Mouse (Mus musculus): ENCODE results near the gene Phkg1.
"Not testable (repeated sequence)": the region's sequence is repeated elsewhere in the genome, so short reads cannot be mapped to it uniquely, and the experiment has no call there.

The Phkg1 gene

DNA sequence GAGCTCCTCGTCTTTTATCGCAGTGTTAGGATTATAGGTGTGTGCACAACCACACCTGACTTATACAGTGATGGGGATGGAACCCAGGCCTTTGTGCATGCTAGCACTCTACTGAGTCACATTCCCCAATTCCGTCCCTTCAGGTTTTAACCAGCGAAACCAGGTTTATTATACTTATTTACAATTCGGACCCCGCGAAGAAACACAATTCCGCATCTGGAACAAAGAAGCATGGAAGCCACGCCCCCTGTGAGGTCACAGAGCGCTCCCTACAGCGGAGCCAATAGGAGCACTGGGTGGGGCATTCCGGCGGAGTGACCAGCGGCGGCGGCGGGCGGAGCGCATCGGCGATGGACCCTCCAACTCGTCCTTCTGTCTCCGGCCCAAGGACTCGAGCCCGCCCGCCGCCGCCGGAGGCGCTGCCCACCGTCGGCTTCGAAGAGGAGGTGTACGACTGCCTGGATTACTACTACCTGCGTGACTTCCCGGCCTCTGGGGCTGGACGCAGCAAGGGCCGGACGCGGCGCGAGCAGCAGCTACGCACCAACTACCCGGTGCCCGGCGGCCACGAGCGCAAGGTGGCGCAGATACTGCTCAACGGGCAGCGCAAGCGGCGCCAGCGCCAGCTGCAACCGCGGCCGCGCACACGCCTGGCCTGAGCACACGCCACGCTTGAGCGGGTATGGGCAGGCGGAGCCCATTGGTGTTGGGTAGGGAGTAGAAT lies 10.1 kb upstream of the Phkg1 start, which contains the start of gene Nupr1l:
Nupr1l (plus strand) TSS at position 299 of the 724 bp plus-strand sequence.
- DNase-seq (ENCODE audit: low spot score in 2 of 2): peak; percentile 75 to 88

DNA sequence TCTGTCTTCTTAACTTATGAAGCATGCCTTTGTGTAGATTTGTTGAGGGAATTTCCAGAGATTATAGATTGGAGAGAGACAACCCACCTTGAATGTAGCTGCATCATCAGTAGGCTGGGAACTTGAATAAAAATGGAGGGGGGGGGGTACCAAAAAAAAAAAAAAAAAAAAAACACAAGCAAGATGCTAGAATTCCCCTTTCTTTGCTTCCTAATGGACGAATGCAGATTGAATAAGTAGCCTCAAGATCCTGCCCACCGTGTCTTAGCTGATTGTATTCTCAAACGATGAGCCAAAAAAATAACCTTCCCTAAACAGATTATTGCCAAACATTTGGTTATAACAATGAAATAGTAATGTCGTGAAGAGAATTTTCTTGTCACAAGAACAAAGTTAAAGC lies 9.4 kb upstream of the Phkg1 start:
- no peak for DNase-seq (ENCODE audit: low spot score in 2 of 2)

DNA sequence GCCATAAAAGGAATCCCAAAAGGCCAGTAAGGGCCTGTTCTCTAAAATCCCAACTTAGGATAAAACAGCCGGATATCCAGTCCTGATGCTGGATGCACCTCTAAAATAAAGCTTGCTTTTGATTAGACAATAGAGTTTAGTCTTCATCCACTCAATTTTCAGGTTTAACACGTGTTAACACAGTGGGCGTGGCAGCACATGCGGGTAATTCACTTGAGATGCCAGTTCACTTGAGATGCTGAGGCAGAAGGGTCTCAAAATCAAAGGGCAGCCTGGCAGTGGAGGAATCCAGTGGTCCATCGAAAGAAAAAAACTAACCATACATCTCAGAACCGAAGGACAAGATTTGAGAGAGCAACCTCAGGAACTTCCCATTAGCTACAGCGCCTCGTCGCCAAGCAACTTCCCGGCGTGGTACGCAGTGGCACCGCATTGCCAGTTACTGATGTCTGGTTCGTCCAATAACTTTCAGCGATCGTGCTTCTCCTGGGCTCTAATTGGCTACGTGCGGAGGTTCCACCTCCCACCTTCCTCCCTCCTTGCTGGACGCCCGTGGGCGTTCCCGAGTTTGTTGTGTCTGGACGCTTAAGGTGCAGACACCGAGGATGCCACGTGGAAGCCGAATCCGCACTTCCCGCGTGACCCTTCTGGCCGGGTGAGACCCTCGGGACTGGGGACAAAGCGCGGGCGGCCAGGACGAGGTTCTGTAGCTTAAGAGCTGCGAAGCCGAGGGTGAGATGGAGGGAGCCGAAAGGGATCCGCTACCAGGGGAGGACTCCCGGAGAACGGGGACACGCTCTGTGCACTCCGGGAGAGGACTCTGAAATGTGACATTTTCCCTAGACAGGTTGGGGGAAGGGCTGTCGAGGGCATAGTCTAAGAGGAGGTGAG lies 2.9 kb downstream of the Phkg1 start, which contains the start of gene Zbed5:
Zbed5 (plus strand) TSS at position 526 of the 891 bp plus-strand sequence.
- DNase-seq (ENCODE audit: low spot score in 2 of 2): peak; percentile 56 to 83

DNA sequence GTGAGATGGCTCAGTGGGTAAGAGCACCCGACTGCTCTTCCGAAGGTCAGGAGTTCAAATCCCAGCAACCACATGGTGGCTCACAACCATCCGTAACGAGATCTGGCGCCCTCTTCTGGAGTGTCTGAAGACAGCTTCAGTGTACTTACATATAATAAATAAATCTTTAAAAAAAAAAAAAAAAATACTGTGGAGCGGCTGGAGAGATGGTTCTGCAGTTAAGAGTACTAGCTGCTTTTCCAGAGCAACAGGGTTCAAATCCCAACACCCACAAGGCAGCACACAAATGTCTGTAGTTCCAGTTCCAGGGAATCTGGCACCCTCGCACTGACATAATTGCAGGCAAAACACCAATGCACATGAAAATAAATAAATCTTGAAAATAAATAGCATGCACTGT lies 8.0 kb downstream of the Phkg1 start:
- not testable (repeated sequence) for DNase-seq (ENCODE audit: low spot score in 2 of 2)

DNA sequence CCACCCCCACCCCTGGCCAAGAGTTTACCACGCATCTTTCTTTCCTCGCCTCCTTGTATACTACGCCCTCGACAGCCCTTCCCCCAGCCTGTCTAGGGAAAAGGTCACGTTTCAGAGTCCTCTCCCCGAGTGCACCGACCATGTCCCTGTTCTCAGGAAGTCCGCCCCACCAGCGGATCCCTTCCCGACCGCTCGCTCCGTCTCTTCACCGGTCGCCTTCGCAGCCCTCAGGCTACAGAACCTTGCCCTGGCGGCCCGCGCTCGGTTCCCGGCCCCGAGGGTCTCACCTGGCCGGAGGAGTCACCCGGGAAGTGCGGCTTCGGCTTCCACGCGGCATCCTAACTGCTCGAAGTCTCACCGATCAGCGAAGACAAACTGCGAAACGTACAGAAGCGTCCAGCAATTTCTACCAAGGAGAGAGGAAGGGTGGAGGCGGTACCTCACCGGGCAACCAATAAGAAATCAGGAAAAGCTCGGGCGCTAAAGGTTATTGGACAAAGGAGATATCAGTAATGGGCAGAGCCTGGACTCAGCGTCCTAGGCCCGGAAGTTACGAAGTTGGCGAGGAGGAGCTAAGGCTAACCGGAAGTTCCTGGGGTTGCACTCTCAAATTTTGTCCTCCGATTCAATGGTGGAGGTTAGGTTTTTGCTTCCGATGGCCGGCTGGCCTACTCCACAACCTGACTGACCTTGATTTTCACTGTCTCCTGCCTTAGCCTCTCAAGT lies 11.3 kb downstream of the Phkg1 start, which contains the start of gene Chchd2:
Chchd2 (minus strand) TSS at position 560 of the 726 bp plus-strand sequence.
- peak; percentile 85 to 90 for DNase-seq (ENCODE audit: low spot score in 2 of 2)

DNA sequence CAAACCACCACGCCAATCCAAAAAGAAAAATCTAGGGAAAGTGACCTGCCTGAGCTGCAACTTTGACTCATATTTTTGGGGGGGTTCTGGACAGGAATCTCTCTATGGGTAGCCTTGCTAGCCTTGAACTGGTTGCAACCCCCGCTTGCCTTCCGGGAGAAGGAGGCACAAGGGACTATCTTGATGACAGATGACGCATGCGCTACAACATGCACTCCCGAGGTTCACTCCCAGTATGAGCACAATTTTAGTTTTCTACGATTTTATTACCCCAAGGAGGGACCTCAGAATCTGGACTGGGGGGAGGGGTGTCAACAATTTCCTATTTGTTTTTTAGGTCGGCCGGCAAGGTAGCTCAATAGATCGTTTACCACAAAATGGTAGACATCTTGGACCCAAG lies 12.1 kb downstream of the Phkg1 start:
- DNase-seq (ENCODE audit: low spot score in 2 of 2): no peak

DNA sequence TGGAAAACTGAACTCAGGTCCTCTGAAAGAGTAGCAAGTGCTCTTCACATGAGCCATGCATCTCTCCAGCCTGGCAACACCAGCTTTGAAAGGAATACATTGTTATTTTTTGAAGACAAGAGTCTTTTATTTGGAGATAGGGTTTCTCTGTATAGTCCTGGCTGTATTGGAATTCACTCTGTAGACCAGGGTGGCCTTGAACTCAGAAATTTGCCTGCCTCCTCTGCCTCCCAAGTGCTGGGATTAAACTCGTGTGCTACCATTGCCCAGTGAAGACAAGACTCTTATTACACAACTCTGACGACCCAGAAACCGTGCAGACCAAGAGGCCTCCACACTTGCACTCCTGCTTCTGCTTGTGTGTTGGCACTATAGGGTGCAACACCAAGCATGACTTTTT lies 18.5 kb downstream of the Phkg1 start:
- no peak for DNase-seq (ENCODE audit: low spot score in 2 of 2)

DNA sequence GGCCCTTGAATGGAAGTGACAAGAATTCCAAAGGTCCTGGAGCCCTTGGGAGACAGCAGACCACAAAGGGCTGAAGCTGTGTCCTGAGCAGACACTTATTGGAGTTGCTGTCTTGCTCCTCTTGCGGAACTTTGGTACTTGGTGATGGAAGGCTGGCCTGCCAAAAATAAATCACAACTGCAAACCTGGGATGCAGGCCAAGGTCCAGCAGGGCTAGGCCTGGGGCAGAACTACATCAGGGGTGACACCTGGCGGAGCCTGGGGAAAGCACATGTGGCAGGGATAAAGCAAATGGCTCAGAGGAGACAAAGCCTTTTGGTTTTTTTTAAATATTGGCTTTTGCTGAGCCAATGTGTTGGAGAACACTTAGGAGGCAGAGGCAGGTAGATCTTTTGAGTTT lies 19.4 kb downstream of the Phkg1 start:
- DNase-seq (ENCODE audit: low spot score in 2 of 2): peak in 1 of 2 experiments; percentile 45

DNA sequence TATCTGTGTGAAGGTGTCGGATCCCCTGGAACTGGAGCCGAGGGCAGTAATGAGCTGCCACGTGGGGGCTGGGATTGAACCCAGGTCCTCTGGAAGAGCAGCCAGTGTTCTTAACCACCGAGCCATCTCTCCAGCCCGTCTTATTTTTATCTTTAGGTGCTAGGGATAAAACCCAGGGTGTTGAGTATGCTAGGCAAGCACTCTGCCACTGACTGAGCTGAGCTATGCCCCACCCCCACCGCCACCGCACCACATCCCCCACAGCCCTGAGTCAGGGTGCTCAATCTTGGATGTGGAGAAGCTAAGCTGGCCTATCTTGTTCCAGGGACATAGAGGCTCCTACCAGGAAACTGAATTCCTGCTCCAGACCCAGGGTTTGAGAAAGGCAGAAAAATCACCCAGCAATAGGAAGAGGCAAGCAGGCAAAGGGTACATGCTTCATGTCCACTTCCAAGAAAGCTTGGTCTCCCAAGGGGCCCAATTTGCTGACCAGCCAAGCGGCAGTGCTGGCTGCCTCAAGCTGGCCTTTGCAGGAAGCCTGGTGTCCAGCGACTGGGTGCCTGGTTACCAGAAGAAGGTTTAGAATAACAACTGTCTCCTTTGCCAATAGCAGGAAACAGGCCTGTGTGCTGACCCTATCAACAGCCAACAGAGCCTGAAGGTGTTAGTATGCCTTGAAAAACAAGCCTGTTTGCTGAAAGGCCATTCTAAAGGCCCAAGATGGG lies 20.5 kb downstream of the Phkg1 start:
- DNase-seq (ENCODE audit: low spot score in 2 of 2): no peak

DNA sequence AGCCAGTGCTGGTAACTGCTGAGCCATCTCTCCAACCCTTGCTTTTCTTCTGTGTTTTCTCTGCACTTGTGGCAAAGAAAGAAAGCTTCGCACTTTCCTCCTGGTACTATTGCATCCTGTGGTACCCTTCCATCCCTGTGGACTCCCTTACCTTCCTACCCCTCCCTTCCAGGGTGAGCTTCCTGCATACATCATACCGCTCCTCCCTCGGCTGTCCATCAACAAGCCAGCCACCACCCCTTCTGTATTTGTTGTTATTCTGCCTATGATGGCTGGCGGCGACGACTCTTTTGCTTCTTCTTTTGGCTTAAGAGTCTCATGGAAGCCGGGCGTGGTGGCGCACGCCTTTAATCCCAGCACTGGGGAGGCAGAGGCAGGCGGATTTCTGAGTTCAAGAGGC lies 23.3 kb downstream of the Phkg1 start:
- DNase-seq (ENCODE audit: low spot score in 2 of 2): no peak

DNA sequence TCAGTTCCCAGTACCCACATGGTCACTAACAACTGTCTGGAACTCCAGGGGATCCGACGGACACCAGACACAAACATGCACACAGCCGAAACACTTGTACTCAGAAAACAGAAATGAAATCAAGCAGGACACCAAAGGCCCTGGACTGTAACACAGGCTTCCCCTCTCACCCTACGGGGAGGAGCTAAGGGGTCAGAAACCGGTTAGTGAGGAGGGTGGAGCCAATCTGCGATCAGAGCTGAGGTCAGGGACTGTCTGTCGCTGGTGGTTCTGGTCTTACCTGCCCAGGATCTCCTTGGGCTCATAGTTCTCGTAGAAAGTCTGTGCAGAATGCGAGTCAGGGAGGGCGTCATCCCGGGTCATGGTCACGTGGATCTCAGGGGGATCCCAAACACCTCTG lies 24.4 kb downstream of the Phkg1 start:
- no peak for DNase-seq (ENCODE audit: low spot score in 2 of 2)

DNA sequence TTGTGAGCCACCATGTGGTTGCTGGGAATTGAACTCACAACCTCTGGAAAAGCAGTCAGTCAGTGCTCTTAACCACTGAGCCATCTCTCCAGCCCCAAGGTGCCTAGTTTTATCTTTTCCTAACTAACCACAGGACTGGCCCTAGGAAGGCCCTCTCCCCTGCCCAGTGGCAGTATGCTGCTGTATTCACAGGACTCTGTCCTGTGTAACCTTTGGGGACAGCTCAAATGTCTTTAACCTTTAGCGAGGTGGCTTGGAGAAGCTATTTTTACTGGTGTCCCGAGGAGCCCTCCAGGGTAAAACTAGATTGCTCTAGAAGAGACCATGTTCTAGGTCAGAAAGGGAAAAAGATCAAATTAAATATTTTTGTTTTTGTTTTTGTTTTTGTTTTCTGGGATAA lies 27.1 kb downstream of the Phkg1 start:
- no peak for DNase-seq (ENCODE audit: low spot score in 2 of 2)

DNA sequence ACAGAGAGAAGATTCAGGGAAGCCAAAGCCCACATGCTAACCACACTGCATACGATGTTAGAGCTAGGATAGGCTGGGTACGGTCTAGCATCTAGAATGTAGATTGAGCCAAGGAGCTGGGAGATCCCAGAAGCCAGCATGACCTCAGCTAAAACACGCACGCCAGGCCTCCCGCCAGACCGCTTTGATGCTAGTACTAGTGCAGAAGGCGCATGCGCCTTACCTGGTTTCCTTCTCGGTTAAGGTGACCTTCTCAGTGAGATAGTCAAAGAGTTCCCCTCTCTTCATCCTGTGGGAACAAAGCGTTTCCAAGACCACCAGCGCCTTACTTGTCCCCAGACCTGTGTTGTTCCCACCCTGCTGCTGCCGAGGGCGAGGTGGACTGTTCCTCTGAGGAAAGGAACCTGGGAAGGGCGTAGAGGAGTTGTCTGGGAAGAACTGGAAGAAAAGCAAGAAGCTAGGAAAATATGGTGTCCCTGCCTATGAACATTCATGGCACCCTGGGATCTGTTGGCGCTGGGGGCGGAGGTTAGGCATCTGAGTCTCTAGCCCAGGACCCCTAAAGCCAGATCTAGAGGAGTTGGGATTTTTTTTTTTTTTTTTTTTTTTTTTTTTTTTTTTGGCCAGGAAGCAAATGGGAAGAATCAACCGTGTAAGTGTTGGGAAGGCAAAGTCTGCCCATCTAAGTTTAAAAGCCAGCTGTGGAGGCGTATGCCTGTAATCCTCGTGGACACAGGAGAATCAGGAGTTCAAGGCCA lies 28.9 kb downstream of the Phkg1 start:
- DNase-seq (ENCODE audit: low spot score in 2 of 2): no peak

DNA sequence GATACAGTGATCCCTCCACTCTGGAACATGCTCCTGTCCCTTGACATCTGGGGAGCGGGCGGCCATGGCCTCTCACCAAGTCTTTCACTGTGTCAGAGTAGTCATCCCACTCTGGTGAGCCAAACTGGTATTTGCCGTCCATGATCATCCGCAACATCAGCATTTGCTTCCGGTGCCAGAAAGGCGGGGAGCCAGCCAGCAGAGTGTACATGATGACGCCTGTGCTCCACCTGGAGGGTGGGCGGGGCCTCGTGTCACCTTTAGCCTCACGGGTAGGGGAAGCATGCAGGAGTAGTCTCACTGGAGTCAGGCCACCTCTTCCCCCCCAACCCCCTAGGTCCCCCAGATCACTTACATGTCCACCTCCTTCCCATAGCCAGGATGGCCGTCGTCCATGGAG lies 32.5 kb downstream of the Phkg1 start:
- no peak for DNase-seq (ENCODE audit: low spot score in 2 of 2)

DNA sequence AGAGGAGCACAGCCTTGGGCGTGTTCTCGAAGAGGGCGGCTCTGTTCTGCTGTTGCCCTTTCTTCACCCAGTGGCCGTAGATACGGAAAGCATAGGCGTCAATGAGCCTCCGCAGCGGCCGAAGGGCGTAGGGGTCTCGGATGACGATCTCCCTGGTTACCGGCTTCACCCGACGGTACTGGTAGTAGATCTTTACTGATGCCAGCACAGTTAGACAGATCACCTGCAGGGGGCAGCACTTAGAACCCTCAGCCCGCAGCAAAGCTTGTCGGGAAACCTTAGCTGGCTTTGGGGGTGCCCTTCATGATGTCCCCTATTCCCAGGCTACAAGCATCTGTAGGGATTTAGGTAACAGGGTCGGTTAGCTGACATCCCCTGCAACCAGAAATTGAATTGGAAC lies 33.9 kb downstream of the Phkg1 start:
- DNase-seq (ENCODE audit: low spot score in 2 of 2): peak in 1 of 2 experiments; percentile 60

DNA sequence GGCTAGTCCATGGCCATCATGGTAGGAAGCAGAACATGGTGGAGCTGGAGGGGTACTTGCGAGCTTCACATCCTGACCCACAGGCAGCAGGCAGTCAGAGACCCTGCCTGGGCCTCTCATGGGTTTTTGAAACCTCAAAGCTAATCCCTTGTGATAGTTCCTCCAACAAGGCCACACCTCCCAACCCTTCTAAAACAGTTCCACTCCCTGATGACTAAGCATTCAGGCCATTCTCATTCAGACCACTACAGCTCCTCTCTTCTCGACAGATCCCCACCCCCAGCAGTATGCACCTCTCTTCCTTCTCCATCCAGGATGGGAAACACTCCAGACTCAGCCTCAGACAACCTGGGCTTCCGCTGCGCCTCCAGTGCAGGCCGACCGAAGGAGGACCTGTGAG lies 36.0 kb downstream of the Phkg1 start:
- DNase-seq (ENCODE audit: low spot score in 2 of 2): no peak

DNA sequence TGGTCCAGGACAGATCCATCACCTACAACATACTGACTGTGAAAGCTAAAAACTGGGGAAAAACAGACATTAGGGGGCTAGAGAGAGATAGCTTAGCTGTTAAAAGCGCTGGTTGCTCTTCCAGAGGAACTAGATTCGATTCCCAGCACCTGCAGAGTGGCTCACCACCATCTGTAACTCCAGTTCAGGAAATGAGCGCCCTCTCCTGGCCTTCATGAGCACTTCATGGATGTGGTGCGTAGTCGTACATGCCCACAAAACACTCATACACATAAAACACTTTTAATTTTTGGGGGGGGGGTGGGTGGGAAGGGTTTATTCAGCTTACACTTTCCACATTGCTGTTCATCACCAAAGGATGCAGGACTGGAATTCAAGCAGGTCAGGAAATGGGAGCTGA lies 41.9 kb downstream of the Phkg1 start:
- DNase-seq (ENCODE audit: low spot score in 2 of 2): no peak

DNA sequence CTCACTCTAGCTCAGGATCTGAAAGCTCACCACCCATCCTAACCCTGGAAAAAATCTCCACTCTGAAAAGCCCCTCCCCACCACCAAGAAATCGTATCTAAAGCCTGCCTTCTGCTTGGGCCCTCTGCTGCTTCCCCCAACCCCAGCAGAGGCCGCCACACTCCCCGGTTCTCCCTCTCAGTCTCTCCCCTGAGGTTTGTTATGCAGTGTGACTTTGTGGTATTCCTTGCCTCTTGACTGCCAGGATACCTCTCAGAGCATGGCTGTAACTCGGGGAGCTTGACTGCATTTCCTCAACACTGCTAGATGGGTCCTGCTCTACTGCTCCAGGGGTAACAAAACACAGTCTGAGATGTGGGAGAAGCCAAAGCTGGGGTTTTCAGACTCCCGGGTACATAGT lies 43.2 kb downstream of the Phkg1 start:
- DNase-seq (ENCODE audit: low spot score in 2 of 2): no peak

DNA sequence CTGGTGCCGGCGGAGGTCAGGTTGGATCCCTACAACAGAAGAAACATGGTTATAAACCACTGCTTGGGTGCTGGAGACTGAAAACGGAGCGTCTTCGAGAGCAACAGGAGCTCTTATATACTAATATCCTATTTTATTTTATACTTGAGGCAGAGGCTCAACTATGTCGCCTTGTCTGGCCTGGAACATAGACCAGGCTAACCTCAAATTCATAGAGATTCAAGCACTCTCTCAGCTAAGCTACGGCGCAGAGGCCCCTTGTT lies 50.9 kb downstream of the Phkg1 start:
- DNase-seq (ENCODE audit: low spot score in 2 of 2): no peak

DNA sequence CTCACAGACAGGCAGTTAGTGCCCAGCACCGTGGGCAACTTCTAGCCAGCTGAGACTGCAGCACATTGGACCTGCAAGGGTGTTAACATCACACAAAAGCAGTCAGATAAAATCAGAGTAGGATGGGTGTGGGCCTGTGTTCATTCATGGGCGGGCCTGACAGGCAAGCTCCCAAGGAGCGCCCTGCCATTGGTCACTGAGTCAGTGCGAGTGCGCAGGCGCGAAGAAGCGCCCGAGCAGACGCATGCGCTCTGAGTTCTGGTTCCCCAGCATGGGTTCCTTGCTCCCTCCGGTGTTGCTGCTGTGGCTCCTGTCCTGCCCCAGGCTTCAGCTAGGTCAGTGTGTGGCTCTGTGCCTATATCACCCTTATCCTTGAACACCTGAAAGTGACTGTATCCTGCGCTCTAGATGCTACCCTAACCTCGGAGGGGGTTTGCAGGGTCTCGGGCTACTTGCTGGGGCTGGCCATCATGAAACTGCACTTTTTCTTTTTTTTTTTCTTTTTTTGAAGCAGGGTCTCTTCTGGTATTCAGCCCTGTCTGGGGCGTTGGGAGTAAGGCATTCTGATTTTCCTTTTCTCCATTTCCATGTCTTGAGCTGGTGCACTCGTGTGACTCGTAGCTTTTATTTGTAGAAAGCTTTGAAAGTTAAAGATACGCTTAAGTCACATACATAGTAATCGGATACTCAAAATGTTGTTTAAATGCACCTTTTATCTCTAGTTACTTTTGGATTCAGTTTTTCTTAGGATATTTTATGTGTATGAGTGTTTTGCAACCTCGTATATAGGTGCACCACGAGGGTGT lies 51.4 kb downstream of the Phkg1 start, which contains the start of gene Sumf2:
Sumf2 (plus strand) TSS at position 235 of the 806 bp plus-strand sequence.
- DNase-seq (ENCODE audit: low spot score in 2 of 2): peak; percentile 89 to 95

Measured in cerebellum, postnatal 4 days (tissue).